Mouse (Mus musculus): ENCODE results near the gene Camk2b.
A peak's percentile ranks its signal among the peaks of the same experiment; 100 is the strongest.

Gene Camk2b

GRCm38 (mm10) chr11:6048208-6048607 lies 18.0 kb downstream of the Camk2b start:
- DNase-seq = no peak

- no peak for DNase-seq
Observed at GRCm38 (mm10) chr11:6038929-6039328, 27.2 kb downstream of the Camk2b start.

- no peak for DNase-seq
Observed at GRCm38 (mm10) chr11:6037686-6038085, 28.5 kb downstream of the Camk2b start.

- DNase-seq = peak; percentile 82
Observed at GRCm38 (mm10) chr11:6037198-6037597, 29.0 kb downstream of the Camk2b start.

GRCm38 (mm10) chr11:6036477-6036876 lies 29.7 kb downstream of the Camk2b start:
- peak; percentile 86 for DNase-seq

DNA sequence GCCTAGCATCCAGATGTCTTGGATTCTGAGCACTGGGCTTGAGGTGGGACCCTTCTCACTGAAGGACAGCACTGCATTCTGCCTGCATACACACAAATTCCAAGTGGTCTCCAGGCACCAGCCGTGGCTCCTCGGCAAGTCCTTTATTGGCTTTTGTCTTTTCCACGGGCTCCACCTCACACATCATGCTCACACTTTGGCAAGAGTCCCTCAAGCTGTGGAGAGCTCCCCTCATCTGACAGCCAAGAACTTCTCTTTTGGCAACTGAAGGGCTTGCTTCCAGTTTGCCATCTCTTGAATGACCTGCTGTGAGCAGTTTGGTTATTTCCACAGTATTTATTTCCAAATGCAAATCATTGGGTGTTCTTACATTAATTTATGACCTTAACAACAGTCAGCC lies 30.6 kb downstream of the Camk2b start:
- no peak for DNase-seq

DNA sequence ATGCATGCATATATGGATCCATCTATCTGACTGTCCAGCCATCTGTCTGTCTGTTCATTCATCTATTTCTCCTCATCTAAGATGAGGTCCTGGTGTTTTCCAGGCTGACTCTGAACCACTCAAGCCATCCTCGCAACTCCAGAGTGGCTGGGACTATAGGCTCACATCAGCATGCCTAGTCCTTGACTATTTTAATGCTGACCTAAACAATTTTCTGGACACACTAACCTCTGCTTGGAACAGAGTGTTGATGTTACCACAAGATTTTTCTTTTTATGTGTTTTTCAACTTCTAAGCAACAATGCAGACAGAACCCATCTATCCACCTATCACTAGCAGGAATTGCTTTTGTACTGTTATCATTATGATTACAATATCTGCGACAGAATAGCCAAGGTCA lies 31.4 kb downstream of the Camk2b start:
- DNase-seq = no peak

- DNase-seq = no peak
Observed at GRCm38 (mm10) chr11:6033801-6034200, 32.4 kb downstream of the Camk2b start.

- no peak for DNase-seq
Observed at GRCm38 (mm10) chr11:6033147-6033546, 33.0 kb downstream of the Camk2b start.

DNA sequence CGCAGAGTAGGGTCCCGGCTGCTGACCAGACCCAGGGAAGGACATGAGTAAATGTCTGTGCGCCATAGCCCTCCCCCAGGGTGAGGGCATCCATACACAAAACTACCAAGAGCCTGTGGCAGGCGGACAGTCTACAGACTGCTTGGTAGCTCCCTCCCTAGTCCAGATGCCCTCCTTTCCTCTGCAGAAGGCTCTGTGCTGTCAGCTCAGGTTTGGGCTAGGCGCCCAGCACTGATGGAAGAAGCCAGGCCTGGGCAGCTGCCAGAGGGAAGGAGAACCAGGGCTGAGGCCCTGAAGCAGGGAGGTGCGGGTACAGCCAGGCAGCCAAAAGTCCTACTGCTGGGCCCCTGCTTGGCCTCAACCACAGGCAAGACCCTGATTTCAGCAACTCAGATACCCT lies 35.5 kb downstream of the Camk2b start:
- DNase-seq = peak; percentile 96

DNA sequence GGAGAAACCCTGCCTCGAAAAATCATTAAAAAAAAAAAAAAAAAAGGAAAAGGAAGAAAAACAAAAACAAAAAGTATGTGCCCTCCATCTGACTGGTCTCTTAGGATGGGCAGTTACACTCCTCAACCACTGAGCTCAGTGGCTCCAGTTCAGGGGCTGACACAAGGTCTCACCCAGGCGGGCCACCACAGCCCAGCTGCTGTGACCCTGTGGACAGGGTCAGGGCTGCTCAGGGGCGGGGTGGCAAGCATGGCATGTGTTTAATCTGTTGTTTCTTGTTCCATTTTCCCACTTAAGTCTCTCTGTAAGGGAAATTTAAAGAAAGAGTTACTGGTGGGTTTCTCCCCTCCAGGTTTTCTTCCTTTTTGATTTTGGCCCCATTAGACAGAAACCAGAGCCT lies 36.4 kb downstream of the Camk2b start:
- no peak for DNase-seq

- no peak for DNase-seq
Observed at GRCm38 (mm10) chr11:6028911-6029310, 37.3 kb downstream of the Camk2b start.

DNA sequence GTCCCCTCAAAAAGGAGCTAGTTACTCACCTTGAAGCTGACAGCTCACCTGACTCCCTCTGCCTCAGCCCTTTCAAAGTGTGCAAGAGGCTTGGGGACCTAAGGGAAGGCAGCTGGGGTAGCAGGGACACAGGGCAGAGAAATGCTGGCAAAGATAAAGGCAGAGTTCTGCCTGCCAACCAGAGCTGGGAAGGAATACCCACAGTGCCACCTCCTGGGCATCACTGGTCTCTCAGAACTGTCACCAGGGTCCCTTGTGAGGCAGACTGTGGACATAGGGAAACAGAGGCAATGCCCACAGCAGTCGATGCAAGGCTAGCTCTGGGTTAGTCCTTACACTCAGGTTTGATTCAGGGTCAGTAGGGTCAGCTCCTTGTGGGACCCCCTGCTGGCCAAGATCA lies 39.8 kb downstream of the Camk2b start:
- no peak for DNase-seq

DNA sequence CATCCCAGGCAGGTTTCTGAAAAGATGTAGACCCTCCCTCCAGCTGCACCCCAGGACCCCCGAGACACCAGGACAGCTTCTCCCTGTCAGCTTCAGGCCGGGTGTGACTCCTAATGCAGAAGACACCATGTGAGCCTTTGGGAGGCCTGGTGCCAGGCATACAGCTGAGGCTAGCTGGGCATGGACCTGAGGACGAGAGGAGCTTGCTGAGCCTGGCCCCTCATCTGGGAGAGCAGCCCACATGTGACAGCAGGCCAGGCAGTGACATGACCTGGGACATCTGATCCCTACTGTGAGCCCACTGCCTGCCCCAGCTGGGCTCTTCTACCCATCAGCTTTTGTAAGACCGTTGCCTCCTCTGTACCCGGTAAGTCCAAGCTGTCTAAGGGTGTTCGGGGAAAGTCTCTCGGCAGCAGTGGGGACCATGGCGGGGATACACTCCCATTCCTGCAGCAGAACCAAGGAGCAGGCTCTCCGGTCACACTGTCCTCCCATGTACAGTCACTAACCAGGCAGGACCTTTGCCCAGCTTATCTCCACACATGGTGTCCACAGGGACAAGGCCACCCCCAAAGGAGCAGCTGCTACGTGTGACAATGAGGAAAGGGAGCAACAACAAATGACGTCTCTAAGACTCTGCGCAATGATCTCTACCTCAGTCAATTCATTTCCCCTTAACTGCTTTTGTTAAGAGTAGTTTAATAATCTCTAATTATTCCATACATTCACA lies 41.1 kb downstream of the Camk2b start:
- DNase-seq = no peak

DNA sequence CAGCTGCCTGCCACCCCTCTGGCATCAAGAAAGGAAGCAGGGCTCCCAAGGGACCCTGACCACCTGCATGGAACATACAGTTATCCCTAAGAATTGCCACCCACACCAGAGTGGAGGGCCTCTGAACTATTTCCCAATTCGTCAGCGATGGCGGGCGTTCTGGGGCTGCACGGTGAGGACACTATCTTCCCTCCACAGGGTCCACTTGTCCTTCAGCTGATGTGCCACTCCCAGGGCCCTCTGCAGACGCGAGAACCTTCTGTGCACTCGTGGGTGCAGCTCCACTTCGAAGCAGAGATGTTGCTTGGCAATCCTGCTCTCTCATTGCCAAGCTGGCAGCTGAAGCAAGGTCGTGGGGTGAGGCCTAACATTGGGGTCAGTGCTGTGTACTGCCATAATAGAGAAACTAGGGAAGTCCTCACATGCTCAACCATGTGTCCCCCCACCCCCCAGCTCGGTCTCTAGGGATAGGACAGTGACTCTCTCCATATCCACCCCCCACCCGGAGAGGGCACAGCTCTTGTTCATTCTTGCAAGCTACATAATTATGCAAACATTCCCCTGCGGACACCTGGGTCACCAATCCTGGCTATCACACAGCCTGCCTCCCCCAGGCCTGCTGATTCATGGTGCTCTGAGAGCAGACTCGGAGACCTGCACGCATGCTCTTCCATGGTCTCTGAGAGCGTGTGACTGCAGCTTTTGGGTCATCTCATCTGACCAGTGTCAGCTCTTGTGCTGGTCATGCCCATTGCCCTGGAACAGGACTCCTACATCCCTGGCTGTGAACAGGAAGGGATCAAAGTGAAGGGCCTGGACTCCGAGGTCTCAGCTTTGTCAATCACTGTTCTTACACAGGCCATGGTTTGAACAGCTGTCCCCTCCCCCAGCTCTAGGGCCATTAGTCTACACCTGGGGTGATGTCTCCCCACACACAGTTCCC lies 45.0 kb downstream of the Camk2b start:
- peak; percentile 79 for DNase-seq

GRCm38 (mm10) chr11:6020360-6020759 lies 45.8 kb downstream of the Camk2b start:
- DNase-seq = peak; percentile 83

DNA sequence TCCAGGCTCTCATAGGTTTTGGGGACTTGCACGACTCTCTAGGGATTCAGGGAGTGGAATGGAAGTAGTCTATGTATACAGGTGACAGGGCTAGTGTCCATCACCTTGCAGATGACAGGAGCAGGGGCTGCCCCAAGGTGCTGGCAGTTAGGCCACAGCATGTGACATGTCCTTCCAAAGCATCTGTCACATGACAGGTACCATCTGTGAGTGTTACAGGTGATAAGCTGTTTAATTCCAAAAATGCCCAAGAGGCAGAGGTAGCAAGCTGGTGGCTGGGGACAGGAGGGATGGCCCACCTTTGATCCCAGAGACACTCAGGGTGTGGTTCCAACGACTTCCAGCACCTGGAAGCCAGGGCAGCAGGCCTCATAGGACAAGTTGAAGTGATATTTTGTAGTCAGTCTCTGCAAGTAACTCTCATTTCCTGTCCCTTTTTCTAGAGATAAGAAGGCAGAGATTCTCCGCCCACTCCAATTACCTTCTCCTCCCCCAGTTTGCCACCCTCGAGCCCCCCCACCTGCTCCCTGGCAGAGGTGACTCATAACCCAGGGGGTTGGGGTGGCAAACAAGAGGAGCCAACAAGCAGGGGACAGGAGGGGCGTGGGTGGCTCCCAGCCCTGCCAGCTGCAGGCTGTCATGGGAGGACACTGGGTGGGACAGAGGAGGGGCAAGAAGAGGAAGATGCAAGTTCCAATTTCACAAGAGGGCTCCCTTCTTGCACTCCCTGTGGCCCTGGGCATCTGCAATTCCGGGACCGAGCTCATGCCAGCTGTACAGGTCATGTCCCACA lies 47.7 kb downstream of the Camk2b start:
- DNase-seq = no peak

DNA sequence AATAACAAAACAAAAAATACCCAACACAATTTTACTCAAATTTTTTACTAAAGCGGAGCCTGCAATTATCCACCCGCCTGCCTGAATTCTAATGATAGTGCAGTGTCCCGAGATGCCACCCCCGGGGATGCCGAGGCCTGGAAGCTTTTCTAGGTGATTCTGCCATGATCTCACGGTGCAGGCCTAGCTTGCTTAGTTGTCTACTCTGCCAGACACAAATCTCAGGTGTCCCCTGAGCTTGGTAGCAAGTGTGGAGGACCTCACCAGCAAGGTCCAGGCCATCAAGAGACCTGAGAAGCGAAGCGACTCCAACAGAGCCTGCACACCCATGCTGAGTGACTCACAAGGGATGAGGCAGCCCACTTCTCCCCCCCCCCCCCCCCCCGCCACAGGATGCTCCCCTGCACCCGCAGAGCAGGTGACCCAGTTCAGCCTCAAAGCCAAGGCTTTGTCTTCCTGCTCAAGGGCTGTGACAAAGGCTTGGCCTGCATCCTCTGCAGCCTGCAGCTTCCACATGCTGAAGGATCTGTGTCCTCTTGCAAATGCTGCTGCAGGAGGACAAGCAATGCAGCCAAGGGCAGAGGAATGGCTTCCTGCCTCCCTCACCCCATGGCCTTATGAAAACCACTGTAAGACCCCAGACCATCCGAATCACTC lies 48.5 kb downstream of the Camk2b start:
- DNase-seq = no peak

GRCm38 (mm10) chr11:6016797-6017395 lies 49.3 kb downstream of the Camk2b start:
- no peak for DNase-seq

- no peak for DNase-seq
Observed at GRCm38 (mm10) chr11:6016368-6016767, 49.8 kb downstream of the Camk2b start.

DNA sequence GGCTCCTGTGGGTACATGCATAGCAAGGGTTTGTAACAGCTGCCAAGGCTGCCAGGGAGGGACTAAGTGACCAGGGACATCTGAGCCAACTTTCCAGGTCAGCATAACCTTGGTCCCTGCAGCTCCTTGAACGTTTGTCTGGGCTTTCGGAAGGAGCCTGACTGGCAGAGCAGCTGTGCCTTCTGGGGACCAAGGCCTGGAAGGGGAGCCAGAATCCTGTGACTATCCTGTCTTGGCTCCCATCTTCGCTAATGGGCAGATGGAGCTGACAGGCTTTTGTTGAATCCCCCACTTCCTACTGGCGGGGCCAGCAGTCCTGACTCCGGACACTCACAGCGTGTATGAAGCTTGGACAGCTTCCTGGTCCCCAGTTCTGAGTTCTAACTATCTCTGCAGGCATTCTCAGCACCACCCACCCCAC lies 51.1 kb downstream of the Camk2b start:
- DNase-seq = no peak

DNA sequence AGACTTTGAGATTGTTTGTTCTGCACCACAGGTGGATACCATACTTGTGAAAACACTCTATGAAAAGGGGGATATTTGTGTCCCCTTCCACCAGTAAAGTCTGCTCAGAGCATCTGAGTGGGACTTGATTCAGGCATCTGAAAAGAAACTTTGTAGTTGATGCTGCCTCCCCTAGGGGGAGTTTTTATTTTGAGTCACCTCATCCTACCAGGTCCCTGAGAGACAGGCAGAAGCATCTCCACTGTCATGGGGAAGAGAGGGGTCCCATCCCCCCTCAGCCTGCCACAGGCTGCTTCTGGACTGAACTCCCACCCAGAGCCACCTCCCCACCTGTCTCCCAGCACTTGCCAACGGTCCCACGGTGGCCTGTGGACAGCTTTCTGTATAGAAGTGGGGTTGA lies 52.8 kb downstream of the Camk2b start:
- DNase-seq = no peak
